Mouse (Mus musculus) bone marrow macrophage, adult 2 months (primary cell): Measurements from ENCODE around the gene Kif21a.

ENCODE experiments used
- CTCF ChIP-seq: IDR thresholded peaks from 2 replicates; pipeline ENCODE4 v1.5.1; 2012; ENCODE audit warnings: low read depth, mild to moderate bottlenecking, low read length, moderate library complexity
- POLR2A ChIP-seq: IDR thresholded peaks from 2 replicates; pipeline ENCODE4 v1.6.1; 2012; ENCODE audit warnings: mild to moderate bottlenecking, low read depth, low read length, borderline replicate concordance

- no peak for TF ChIP-seq POLR2A
- TF ChIP-seq CTCF = no peak
Observed at GRCm38 (mm10) chr15:91048951-91049495, 725 bp downstream of the Kif21a start.
